Mouse (Mus musculus) erythroblast, embryonic 14.5 days (primary cell): ENCODE results near the gene Ccdc142. TPM values are rescaled to one million over a fixed set of nuclear protein-coding genes. Genes with fewer than 3 reads are reported as not detected.
A peak's percentile ranks its signal among the peaks of the same experiment; 100 is the strongest.

ENCODE experiments used
- H3K27me3 ChIP-seq: 2 replicates; pipeline ENCODE4 v1.6.1; 2012; ENCODE audit warnings: inconsistent platforms; ENCODE audit not compliant: control insufficient read depth
- H3K36me3 ChIP-seq: 2 replicates; pipeline ENCODE4 v1.6.1; 2012; ENCODE audit warnings: mild to moderate bottlenecking, inconsistent platforms; ENCODE audit not compliant: control insufficient read depth
- H3K4me1 ChIP-seq: 2 replicates; pipeline ENCODE4 v1.6.1; 2012; ENCODE audit warnings: inconsistent platforms; ENCODE audit not compliant: control insufficient read depth
- H3K4me3 ChIP-seq: replicated peaks from 2 replicates; pipeline ENCODE3; 2012; ENCODE audit warnings: moderate library complexity, mild to moderate bottlenecking, inconsistent platforms
- H3K9me3 ChIP-seq: 2 replicates; pipeline ENCODE4 v1.6.1; 2012; ENCODE audit warnings: low read length, inconsistent platforms, mixed read lengths; ENCODE audit not compliant: control insufficient read depth
- GATA1 ChIP-seq: IDR thresholded peaks from 2 replicates; pipeline ENCODE4 v1.6.1; 2012; ENCODE audit warnings: low read length, inconsistent platforms, mixed read lengths
- TAL1 ChIP-seq: IDR thresholded peaks from 3 replicates; pipeline ENCODE4 v1.6.1; 2012; ENCODE audit warnings: low read length, inconsistent platforms, mixed read lengths
- polyA plus RNA-seq: library from polyadenylated mRNA; stranded (reverse); fragments of >175 nt; gene quantifications from 2 replicates; pipeline ENCODE4 v1.2.3, GENCODE M21; 2012

The Ccdc142 gene
- polyA plus RNA-seq, 1 experiment: 0.18 TPM

- Histone ChIP-seq H3K27me3 (peaks cover 100% of the 10 kb centered on the region), H3K4me3 (no peak overlapping the region), H3K9me3 (peaks cover 31% of the 10 kb centered on the region), H3K4me1 (peaks cover 24% of the 10 kb centered on the region), H3K36me3 (peaks cover 4% of the 10 kb centered on the region; the same call in 1 of the 2 replicates)
- no peak for TF ChIP-seq GATA1
- no peak for TF ChIP-seq TAL1
Measured at GRCm38 (mm10) chr6:83068706-83069487, 32.5 kb upstream of the Ccdc142 start.

- Histone ChIP-seq H3K36me3 (peaks cover 4% of the 10 kb centered on the region; the same call in 1 of the 2 replicates), H3K4me1 (peaks cover 24% of the 10 kb centered on the region), H3K9me3 (peaks cover 31% of the 10 kb centered on the region), H3K4me3 (no peak overlapping the region), H3K27me3 (peaks cover 100% of the 10 kb centered on the region)
- TF ChIP-seq TAL1 (no peak), GATA1 (no peak)
Measured at GRCm38 (mm10) chr6:83069488-83070246, 31.7 kb upstream of the Ccdc142 start.

- H3K4me3 ChIP-seq: no peak within 1 kb of the TSS
- peaks cover 100% of the 10 kb centered on the region for H3K27me3 ChIP-seq
- H3K36me3 ChIP-seq: peaks cover 4% of the 10 kb centered on the region; the same call in 1 of the 2 replicates
- peaks cover 31% of the 10 kb centered on the region for H3K9me3 ChIP-seq
- no peak for TF ChIP-seq TAL1
- H3K4me1 ChIP-seq: peaks cover 24% of the 10 kb centered on the region
Measured at GRCm38 (mm10) chr6:83070247-83070310, 31.3 kb upstream of the Ccdc142 start, which contains the start of gene Tlx2. Tlx2 (minus strand) TSS chr6:83070293.

GRCm38 (mm10) chr6:83070311-83071219, 30.8 kb upstream of the Ccdc142 start:
- Histone ChIP-seq H3K27me3 (peaks cover 100% of the 10 kb centered on the region), H3K4me1 (peaks cover 24% of the 10 kb centered on the region), H3K36me3 (peaks cover 4% of the 10 kb centered on the region; the same call in 1 of the 2 replicates), H3K4me3 (no peak overlapping the region), H3K9me3 (peaks cover 31% of the 10 kb centered on the region)
- TF ChIP-seq GATA1 (no peak), TAL1 (no peak)

GRCm38 (mm10) chr6:83071220-83071619, 30.2 kb upstream of the Ccdc142 start:
- peaks cover 31% of the 10 kb centered on the region for H3K9me3 ChIP-seq
- H3K27me3 ChIP-seq: peaks cover 100% of the 10 kb centered on the region
- H3K4me3 ChIP-seq: no peak overlapping the region
- no peak for TF ChIP-seq GATA1
- no peak for TF ChIP-seq TAL1
- peaks cover 24% of the 10 kb centered on the region for H3K4me1 ChIP-seq
- peaks cover 4% of the 10 kb centered on the region; the same call in 1 of the 2 replicates for H3K36me3 ChIP-seq

GRCm38 (mm10) chr6:83074979-83075378, 26.4 kb upstream of the Ccdc142 start:
- Histone ChIP-seq H3K27me3 (peaks cover 77% of the 10 kb centered on the region), H3K9me3 (peaks cover 14% of the 10 kb centered on the region; the same call in 1 of the 2 replicates), H3K4me3 (no peak overlapping the region), H3K4me1 (peaks cover 40% of the 10 kb centered on the region), H3K36me3 (peaks cover 6% of the 10 kb centered on the region)
- TF ChIP-seq GATA1: no peak
- no peak for TF ChIP-seq TAL1

GRCm38 (mm10) chr6:83077630-83078323, 23.6 kb upstream of the Ccdc142 start, which contains the start of gene Pcgf1:
Pcgf1 (plus strand) TSS chr6:83077869.
- Histone ChIP-seq H3K27me3 (peaks cover 53% of the 10 kb centered on the region), H3K9me3 (no peaks in the 10 kb centered on the region), H3K4me1 (peaks cover 31% of the 10 kb centered on the region), H3K36me3 (peaks cover 27% of the 10 kb centered on the region), H3K4me3 (peak within 1 kb of the TSS; percentile 70)
- TF ChIP-seq GATA1 (no peak), TAL1 (no peak)

GRCm38 (mm10) chr6:83078324-83078858, 23.0 kb upstream of the Ccdc142 start:
- Histone ChIP-seq H3K4me3 (peak overlapping the region; percentile 70), H3K9me3 (no peaks in the 10 kb centered on the region), H3K27me3 (peaks cover 51% of the 10 kb centered on the region), H3K4me1 (peaks cover 31% of the 10 kb centered on the region), H3K36me3 (peaks cover 29% of the 10 kb centered on the region)
- TF ChIP-seq TAL1: no peak
- peak; percentile 63 for TF ChIP-seq GATA1
